Comparison of ENCODE assay signal across 8 mouse cellular contexts in the genomic region with DNA sequence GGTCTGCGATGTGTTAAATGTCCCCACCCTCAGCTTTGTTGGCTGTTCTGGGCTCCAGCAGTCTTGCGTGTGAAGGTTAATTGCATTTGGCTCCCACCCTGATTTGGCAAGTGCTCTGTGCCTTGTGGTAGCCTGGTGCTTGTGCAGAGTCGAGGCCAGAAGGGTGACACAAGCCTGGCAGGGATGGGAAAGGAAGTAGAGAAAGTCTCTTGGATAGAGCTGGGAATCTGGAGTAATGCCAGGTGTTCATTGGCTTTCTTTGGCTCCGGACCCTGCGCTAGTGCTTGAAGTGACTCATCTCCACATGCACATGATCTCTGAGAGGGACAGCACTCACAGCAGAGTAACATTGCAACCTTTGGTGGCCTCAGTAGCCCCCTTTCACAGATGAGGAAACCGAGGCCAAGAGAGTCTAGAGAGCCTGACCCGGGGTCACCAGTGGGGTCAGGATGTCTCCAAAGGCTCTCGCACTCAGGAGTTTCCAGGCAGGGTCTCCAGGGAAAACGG.
DNase-seq lines count a peak whose midpoint lies in the region; TF ChIP-seq lines count a peak whose summit lies in the region.

No protein-coding gene starts in this region.

- peaks cover 10% of the 10 kb centered on the region; the same call in 1 of the 2 replicates for H3K4me1 ChIP-seq in hindbrain, embryonic 10.5 days (replicated peaks)
- peaks cover 19% of the 10 kb centered on the region for H3K4me1 ChIP-seq in limb, embryonic 10.5 days

- DNase-seq in adrenal gland, adult 18-20 months (ENCODE audit: low spot score in 2 of 2): peak; percentile 25 to 29
- peak; percentile 65 to 73 for DNase-seq in cerebellum, adult 18-20 months
- peak; percentile 18 to 24 for DNase-seq in frontal cortex, postnatal 14 days (ENCODE audit: low spot score in 2 of 2)
- no peak for DNase-seq in hindbrain, embryonic 10.5 days (ENCODE audit: low spot score)
- no peak for DNase-seq in limb, embryonic 10.5 days (ENCODE audit: low spot score)
- no peak for DNase-seq in thymus, postnatal 4 days
- no peak for DNase-seq in yolk sac, embryonic 10.5 days (ENCODE audit: low spot score)

- H3K27me3 ChIP-seq in hindbrain, embryonic 10.5 days (ENCODE audit: insufficient read depth, poor library complexity, severe bottlenecking): peaks cover 17% of the 10 kb centered on the region
- H3K27me3 ChIP-seq in limb, embryonic 10.5 days (ENCODE audit: low read depth, poor library complexity, severe bottlenecking): peaks cover 14% of the 10 kb centered on the region; the same call in 1 of the 2 replicates
- no peaks in the 10 kb centered on the region for H3K27me3 ChIP-seq in myocyte (ENCODE audit: control insufficient read depth, insufficient read depth, insufficient read length)

- no peak overlapping the region for H3ac ChIP-seq in myocyte (ENCODE audit: control insufficient read depth, insufficient read length)

- peak overlapping the region; percentile 99 for H3K4me2 ChIP-seq in myocyte (ENCODE audit: low read depth)

- WGBS in hindbrain, embryonic 10.5 days: 45% methylated on average over 9 of the region's 9 CpGs
- 46% methylated on average over 9 of the region's 9 CpGs for WGBS in limb, embryonic 10.5 days

- peak overlapping the region; percentile 88 for H3K27ac ChIP-seq in hindbrain, embryonic 10.5 days
- peak overlapping the region; percentile 86 for H3K27ac ChIP-seq in limb, embryonic 10.5 days

- no peak for TF ChIP-seq POLR2A in myocyte (IDR thresholded peaks at IDR 0.05; ENCODE audit: insufficient read length, low read depth)

- no peaks in the 10 kb centered on the region for H3K9me3 ChIP-seq in hindbrain, embryonic 10.5 days
- H3K9me3 ChIP-seq in limb, embryonic 10.5 days (replicated peaks): no peaks in the 10 kb centered on the region

- peak overlapping the region; percentile 62 for H3K4me3 ChIP-seq in hindbrain, embryonic 10.5 days
- H3K4me3 ChIP-seq in limb, embryonic 10.5 days: peak overlapping the region; percentile 61
- H3K4me3 ChIP-seq in myocyte: peak overlapping the region; percentile 35

- H3K79me2 ChIP-seq in myocyte (ENCODE audit: control insufficient read depth, insufficient read depth): no peaks in the 10 kb centered on the region

- H3K36me3 ChIP-seq in hindbrain, embryonic 10.5 days: no peaks in the 10 kb centered on the region
- H3K36me3 ChIP-seq in limb, embryonic 10.5 days: no peaks in the 10 kb centered on the region
- no peaks in the 10 kb centered on the region for H3K36me3 ChIP-seq in myocyte (ENCODE audit: control insufficient read depth, insufficient read depth)

TF ChIP-seq in myocyte, 11 proteins besides CTCF, POLR2A, EP300 and RAD21:
- TF ChIP-seq CEBPB (IDR thresholded peaks at IDR 0.05; ENCODE audit: insufficient read depth, poor library complexity, severe bottlenecking): no peak
- peak; percentile 36 for TF ChIP-seq USF1 (IDR thresholded peaks at IDR 0.05; ENCODE audit: low read depth)

Comparison
In these comparisons a context has a peak if more than half of its experiments do, and no peak if none do; other contexts are left out.
1. DNase-seq: peak in adrenal gland, adult 18-20 months (2 of 2), cerebellum, adult 18-20 months (2 of 2) and frontal cortex, postnatal 14 days (2 of 2); none in hindbrain, embryonic 10.5 days (single experiment), limb, embryonic 10.5 days (single experiment), thymus, postnatal 4 days (single experiment) and yolk sac, embryonic 10.5 days (single experiment).
2. Peak in every context shown above with its lines, with median percentiles within 50 percentile points of each other: H3K4me3 ChIP-seq.